Mouse (Mus musculus) liver, embryonic 13.5 days (tissue): ENCODE data around the gene Ripk3. TPM values are rescaled to one million over a fixed set of nuclear protein-coding genes. Genes with fewer than 3 reads are reported as not detected.
"Not testable (repeated sequence)": the region's sequence is repeated elsewhere in the genome, so short reads cannot be mapped to it uniquely, and the experiment has no call there.

Source experiments
- ATAC-seq: fragments of 200-750 bp; cut with Nextera tagmentation; 2 replicates; pipeline ENCODE4 v1.8.0; 2017; ENCODE audit warnings: low read depth, mild to moderate bottlenecking, moderate number of reproducible peaks, moderate library complexity
- DNase-seq: peaks from one replicate; pipeline ENCODE4 v3.0.0; 2022
- H3K27ac ChIP-seq: fragments of 300-500 bp; sonication (generic); 2 replicates; pipeline ENCODE4 v1.5.1; 2015; ENCODE audit warnings: moderate library complexity, mild to moderate bottlenecking, inconsistent platforms
- H3K27me3 ChIP-seq: fragments of 300-500 bp; sonication (generic); 2 replicates; pipeline ENCODE4 v1.6.1; 2015; ENCODE audit warnings: mild to moderate bottlenecking, inconsistent platforms
- H3K36me3 ChIP-seq: fragments of 300-500 bp; sonication (generic); 2 replicates; pipeline ENCODE4 v1.6.1; 2015; ENCODE audit warnings: mild to moderate bottlenecking, inconsistent platforms
- H3K4me1 ChIP-seq: fragments of 300-500 bp; sonication (generic); replicated peaks from 2 replicates; pipeline ENCODE4 v1.6.1; 2015; ENCODE audit warnings: inconsistent platforms
- H3K4me2 ChIP-seq: fragments of 300-500 bp; sonication (generic); 2 replicates; pipeline ENCODE4 v1.6.1; 2015; ENCODE audit warnings: inconsistent platforms, mild to moderate bottlenecking, moderate library complexity
- H3K4me3 ChIP-seq: fragments of 300-500 bp; sonication (generic); replicated peaks from 2 replicates; pipeline ENCODE4 v1.5.1; 2015; ENCODE audit warnings: mild to moderate bottlenecking, inconsistent platforms
- H3K9ac ChIP-seq: fragments of 300-500 bp; sonication (generic); 2 replicates; pipeline ENCODE4 v1.6.1; 2015; ENCODE audit warnings: mild to moderate bottlenecking, inconsistent platforms
- H3K9me3 ChIP-seq: fragments of 300-500 bp; sonication (generic); replicated peaks from 2 replicates; pipeline ENCODE4 v1.6.1; 2016; ENCODE audit warnings: inconsistent platforms
- WGBS: fragments of 180-500 bp; shearing (Covaris S2); methylation state at CpG from one replicate; pipeline ENCODE4 v1.1.7; 2015; ENCODE audit not compliant: insufficient replicate concordance; 5-methylcytosine and 5-hydroxymethylcytosine counted together
- polyA plus RNA-seq: library from polyadenylated mRNA; unstranded; fragments of >200 nt; fragmentation: Nextera tagmentation; extraction: Ambion mirVana; gene quantifications from 2 replicates; pipeline ENCODE4 v1.2.1, GENCODE M21; 2015

The Ripk3 gene
- polyA plus RNA-seq, 1 experiment from 2014 or later, result 22.1 TPM

GRCm38 (mm10) chr14:55777176-55777575 lies 11.5 kb downstream of the Ripk3 start:
- H3K4me3 ChIP-seq, result no peak overlapping the region
- WGBS, result 20% methylated on average over 3 of the region's 3 CpGs
- no peak overlapping the region for H3K4me2 ChIP-seq
- ATAC-seq, result no peak
- DNase-seq, result no peak
- H3K4me1 ChIP-seq, result peaks cover 20% of the 10 kb centered on the region
- no peak overlapping the region for H3K9ac ChIP-seq
- H3K27me3 ChIP-seq, result peaks cover 31% of the 10 kb centered on the region
- no peaks in the 10 kb centered on the region for H3K36me3 ChIP-seq
- no peak overlapping the region for H3K27ac ChIP-seq
- no peaks in the 10 kb centered on the region for H3K9me3 ChIP-seq

GRCm38 (mm10) chr14:55776711-55777110 lies 12.0 kb downstream of the Ripk3 start:
- no peak for DNase-seq
- peaks cover 29% of the 10 kb centered on the region for H3K27me3 ChIP-seq
- no peaks in the 10 kb centered on the region for H3K9me3 ChIP-seq
- peaks cover 20% of the 10 kb centered on the region for H3K4me1 ChIP-seq
- H3K9ac ChIP-seq, result no peak overlapping the region
- H3K36me3 ChIP-seq, result no peaks in the 10 kb centered on the region
- H3K4me2 ChIP-seq, result no peak overlapping the region
- H3K4me3 ChIP-seq, result no peak overlapping the region
- ATAC-seq, result no peak
- no peak overlapping the region for H3K27ac ChIP-seq
- WGBS, result 44% methylated on average over 7 of the region's 7 CpGs

- Histone ChIP-seq H3K4me3 (0 out of 2 replicates have a peak overlapping the region, but pooled peaks have one; percentile 3), H3K9ac (peak overlapping the region; percentile 50; the same call in 1 of the 2 replicates), H3K27me3 (peaks cover 53% of the 10 kb centered on the region), H3K4me1 (peaks cover 57% of the 10 kb centered on the region), H3K9me3 (no peaks in the 10 kb centered on the region), H3K27ac (no peak overlapping the region), H3K4me2 (peak overlapping the region; percentile 42), H3K36me3 (no peaks in the 10 kb centered on the region)
- DNase-seq (no peak), ATAC-seq (peak; percentile 73)
- 31% methylated on average over 16 of the region's 16 CpGs for WGBS
Measured at GRCm38 (mm10) chr14:55769087-55769703, 19.5 kb downstream of the Ripk3 start.

GRCm38 (mm10) chr14:55768555-55768954 lies 20.1 kb downstream of the Ripk3 start:
- Histone ChIP-seq H3K27me3 (peaks cover 52% of the 10 kb centered on the region), H3K9me3 (no peaks in the 10 kb centered on the region), H3K27ac (no peak overlapping the region), H3K4me2 (peak overlapping the region; percentile 75), H3K36me3 (no peaks in the 10 kb centered on the region), H3K9ac (peak overlapping the region; percentile 69; the same call in 1 of the 2 replicates), H3K4me3 (no peak overlapping the region), H3K4me1 (peaks cover 57% of the 10 kb centered on the region)
- WGBS, result 75% methylated on average over 6 of the region's 6 CpGs
- DNase-seq (no peak), ATAC-seq (no peak)

- DNase-seq, result no peak
- Histone ChIP-seq H3K4me1 (peaks cover 62% of the 10 kb centered on the region), H3K4me2 (peak overlapping the region; percentile 75), H3K27ac (no peak overlapping the region), H3K36me3 (no peaks in the 10 kb centered on the region), H3K27me3 (peaks cover 55% of the 10 kb centered on the region), H3K4me3 (peak overlapping the region; percentile 50), H3K9me3 (no peaks in the 10 kb centered on the region), H3K9ac (peak overlapping the region; percentile 69)
- 9% methylated on average over 52 of the region's 52 CpGs for WGBS
- peak; percentile 47 for ATAC-seq
Measured at GRCm38 (mm10) chr14:55767519-55768414, 20.9 kb downstream of the Ripk3 start.

GRCm38 (mm10) chr14:55765696-55766095 lies 23.0 kb downstream of the Ripk3 start, which contains the start of gene Ltb4r1:
Gene Ltb4r1, plus strand, starts transcription at chr14:55765962.
- Histone ChIP-seq H3K27ac (peak within 1 kb of the TSS; percentile 47; the same call in 1 of the 2 replicates), H3K4me1 (peaks cover 71% of the 10 kb centered on the region), H3K4me3 (no peak within 1 kb of the TSS), H3K27me3 (peaks cover 69% of the 10 kb centered on the region), H3K9me3 (no peaks in the 10 kb centered on the region), H3K9ac (no peak within 1 kb of the TSS), H3K36me3 (no peaks in the 10 kb centered on the region), H3K4me2 (no peak within 1 kb of the TSS)
- no peak for DNase-seq
- no peak for ATAC-seq
- WGBS, result 23% methylated on average over 4 of the region's 4 CpGs

GRCm38 (mm10) chr14:55763166-55763565 lies 25.5 kb downstream of the Ripk3 start:
- no peaks in the 10 kb centered on the region for H3K9me3 ChIP-seq
- no peaks in the 10 kb centered on the region for H3K36me3 ChIP-seq
- no peak overlapping the region for H3K9ac ChIP-seq
- DNase-seq, result no peak
- H3K4me1 ChIP-seq, result peaks cover 62% of the 10 kb centered on the region
- no peak for ATAC-seq
- 0 out of 2 replicates have a peak overlapping the region, but pooled peaks have one; percentile 1 for H3K27ac ChIP-seq
- 33% methylated on average over 7 of the region's 7 CpGs for WGBS
- H3K4me2 ChIP-seq, result peak overlapping the region; percentile 79
- H3K27me3 ChIP-seq, result peaks cover 69% of the 10 kb centered on the region
- H3K4me3 ChIP-seq, result peak overlapping the region; percentile 58; the same call in 1 of the 2 replicates

GRCm38 (mm10) chr14:55762001-55762821 lies 26.5 kb downstream of the Ripk3 start:
- Histone ChIP-seq H3K9ac (peak overlapping the region; percentile 71), H3K4me1 (peaks cover 61% of the 10 kb centered on the region), H3K36me3 (no peaks in the 10 kb centered on the region), H3K9me3 (no peaks in the 10 kb centered on the region), H3K4me3 (peak overlapping the region; percentile 58), H3K4me2 (peak overlapping the region; percentile 79), H3K27me3 (peaks cover 60% of the 10 kb centered on the region), H3K27ac (no peak overlapping the region; the same call in 1 of the 2 replicates)
- WGBS, result 3% methylated on average over 77 of the region's 77 CpGs
- ATAC-seq, result peak; percentile 18
- no peak for DNase-seq

GRCm38 (mm10) chr14:55761163-55761562 lies 27.5 kb downstream of the Ripk3 start, which contains the start of gene Ltb4r2:
Gene Ltb4r2, plus strand, starts transcription at chr14:55761428.
- H3K4me3 ChIP-seq, result peak within 1 kb of the TSS; percentile 58
- no peak within 1 kb of the TSS for H3K27ac ChIP-seq
- DNase-seq (no peak), ATAC-seq (no peak)
- peak within 1 kb of the TSS; percentile 71 for H3K9ac ChIP-seq
- H3K4me1 ChIP-seq, result peaks cover 62% of the 10 kb centered on the region
- H3K4me2 ChIP-seq, result peak within 1 kb of the TSS; percentile 79
- H3K36me3 ChIP-seq, result peaks cover 7% of the 10 kb centered on the region
- 74% methylated on average over 6 of the region's 6 CpGs for WGBS
- H3K27me3 ChIP-seq, result peaks cover 52% of the 10 kb centered on the region
- no peaks in the 10 kb centered on the region for H3K9me3 ChIP-seq

- not testable (repeated sequence) for H3K4me3 ChIP-seq
- under 1% methylated on average over 6 of the region's 6 CpGs for WGBS
- ATAC-seq, result 0 out of 2 replicates have a peak, but pooled peaks have one; percentile 18
Measured at GRCm38 (mm10) chr14:55760156-55760555, 28.5 kb downstream of the Ripk3 start.

More at GRCm38 (mm10) chr14:55760156-55760555, 28.5 kb downstream of the Ripk3 start:
- H3K9ac ChIP-seq, H3K27ac ChIP-seq, H3K9me3 ChIP-seq: not testable (repeated sequence)
- peaks cover 52% of the 10 kb centered on the region for H3K4me1 ChIP-seq
- peaks cover 46% of the 10 kb centered on the region for H3K27me3 ChIP-seq
- H3K4me2 ChIP-seq, result peak overlapping the region; percentile 29
- DNase-seq, result peak; percentile 66
- peaks cover 18% of the 10 kb centered on the region for H3K36me3 ChIP-seq
